Mouse (Mus musculus) CD8-positive naive resting alpha-beta T cell, adult 57 days (primary cell): ENCODE measurements around the gene Ankle2. TPM values are rescaled to one million over a fixed set of nuclear protein-coding genes. Genes with fewer than 3 reads are reported as not detected.

Experiments used
- total RNA-seq: library from RNA; stranded (reverse); gene quantifications from one replicate; pipeline ENCODE4 v1.2.4, GENCODE M21; 2023

Ankle2 gene
- total RNA-seq = 61.2 TPM

GRCm38 (mm10) chr5:110230780-110231461 lies at the start of gene Ankle2:
TSS of gene Ankle2 (plus strand) at chr5:110231004.

GRCm38 (mm10) chr5:110269141-110270101 lies 38.6 kb downstream of the Ankle2 start, which contains the start of gene Pgam5:
TSS of gene Pgam5 (minus strand) at chr5:110269913.

GRCm38 (mm10) chr5:110285770-110286445 lies 55.1 kb downstream of the Ankle2 start, which contains the start of the genes Pxmp2 and Pole:
TSS of gene Pxmp2 (minus strand) at chr5:110286186.
TSS of gene Pole (plus strand) at chr5:110286306.

Other genes starting within 250 kb of the Ankle2 start
- gene Zfp932, start 234.5 kb upstream of the Ankle2 start, total RNA-seq = 22.6 TPM
- gene Gm17655, start 158.5 kb upstream of the Ankle2 start, total RNA-seq = 7.0 TPM
- gene Gm35315, start 136.6 kb upstream of the Ankle2 start, total RNA-seq = 0.67 TPM
- 0.43 TPM for gene Plcxd1, start 131.0 kb upstream of the Ankle2 start, total RNA-seq
- 118 TPM for gene Gtpbp6, start 122.8 kb upstream of the Ankle2 start, total RNA-seq
- 9.0 TPM for gene Zfp605, start 120.9 kb upstream of the Ankle2 start, total RNA-seq
- 82.8 TPM for gene Chfr, start 95.2 kb upstream of the Ankle2 start, total RNA-seq
- 38.9 TPM for gene Golga3, start 54.3 kb upstream of the Ankle2 start, total RNA-seq
- 43.3 TPM for gene Pgam5, start 38.9 kb downstream of the Ankle2 start, total RNA-seq
- 1.2 TPM for gene Pxmp2, start 55.2 kb downstream of the Ankle2 start, total RNA-seq
- 9.4 TPM for gene Pole, start 55.3 kb downstream of the Ankle2 start, total RNA-seq
- gene P2rx2, start 112.2 kb downstream of the Ankle2 start, total RNA-seq = 0.40 TPM
- not detected for gene Lrcol1, start 113.7 kb downstream of the Ankle2 start, total RNA-seq
- 159 TPM for gene Fbrsl1, start 217.5 kb downstream of the Ankle2 start, total RNA-seq